Mouse (Mus musculus) lung, postnatal 25 days (tissue): ENCODE measurements around the gene Pagr1a.

Source experiments
- DNase-seq: peaks from one replicate; pipeline ENCODE4 v3.0.0; 2022; ENCODE audit warnings: low spot score

The Pagr1a gene

GRCm38 (mm10) chr7:127003620-127004019 is 13.5 kb downstream of the Pagr1a start:
- DNase-seq, result no peak

GRCm38 (mm10) chr7:126999568-126999967 is 17.6 kb downstream of the Pagr1a start:
- DNase-seq, result no peak

GRCm38 (mm10) chr7:126996449-126996848 is 20.7 kb downstream of the Pagr1a start:
- no peak for DNase-seq

- DNase-seq, result no peak
Observed at GRCm38 (mm10) chr7:126988816-126989215, 28.3 kb downstream of the Pagr1a start.

- DNase-seq, result peak; percentile 32
Observed at GRCm38 (mm10) chr7:126986319-126986718, 30.8 kb downstream of the Pagr1a start.

GRCm38 (mm10) chr7:126984667-126985444 is 32.3 kb downstream of the Pagr1a start:
- DNase-seq, result no peak

GRCm38 (mm10) chr7:126983113-126983512 is 34.0 kb downstream of the Pagr1a start:
- no peak for DNase-seq

GRCm38 (mm10) chr7:126982054-126982453 is 35.1 kb downstream of the Pagr1a start:
- no peak for DNase-seq

GRCm38 (mm10) chr7:126981601-126982000 is 35.6 kb downstream of the Pagr1a start:
- no peak for DNase-seq

- DNase-seq, result no peak
Observed at GRCm38 (mm10) chr7:126978841-126979240, 38.3 kb downstream of the Pagr1a start.

GRCm38 (mm10) chr7:126976878-126977459 is 40.2 kb downstream of the Pagr1a start:
- DNase-seq, result no peak

- DNase-seq, result peak; percentile 96
Observed at GRCm38 (mm10) chr7:126975950-126976866, 40.9 kb downstream of the Pagr1a start, which contains the start of gene Cdiptos. Cdiptos (minus strand) TSS chr7:126976098.

- no peak for DNase-seq
Observed at GRCm38 (mm10) chr7:126975893-126975949, 41.4 kb downstream of the Pagr1a start, which contains the start of gene Cdipt. Cdipt (plus strand) TSS chr7:126975914.

- DNase-seq, result peak; percentile 23
Observed at GRCm38 (mm10) chr7:126975493-126975892, 41.7 kb downstream of the Pagr1a start.

- no peak for DNase-seq
Observed at GRCm38 (mm10) chr7:126967361-126967760, 49.8 kb downstream of the Pagr1a start.

GRCm38 (mm10) chr7:126965568-126965967 is 51.6 kb downstream of the Pagr1a start:
- DNase-seq, result no peak
